Mouse (Mus musculus) liver, embryonic 14.5 days (tissue): Measurements from ENCODE around the gene Fads3.

ENCODE experiments used
- CTCF ChIP-seq: IDR thresholded peaks from 2 replicates; pipeline ENCODE4 v1.5.1; 2016; ENCODE audit warnings: antibody characterized with exemption, low read depth, control low read depth
- EP300 ChIP-seq: IDR thresholded peaks from 2 replicates; pipeline ENCODE4 v1.6.1; 2016; ENCODE audit warnings: antibody characterized with exemption, low read depth

GRCm38 (mm10) chr19:10015442-10015841 is 25.9 kb upstream of the Fads3 start:
- TF ChIP-seq CTCF (no peak), EP300 (no peak)
